Mouse (Mus musculus): ENCODE data around the gene Lrig1. TPM values are rescaled to one million over a fixed set of nuclear protein-coding genes. Genes with fewer than 3 reads are reported as not detected.

Gene Lrig1
- polyA plus RNA-seq, 1 experiment from 2014 or later: 8.1 TPM

- Histone ChIP-seq H3K27ac (ENCODE audit: low read length) (no peak overlapping the region), H3K4me3 (ENCODE audit: low read depth, low read length) (no peak overlapping the region)
- no peak for ATAC-seq
Observed at GRCm38 (mm10) chr6:94592243-94592642, 107.7 kb downstream of the Lrig1 start.

GRCm38 (mm10) chr6:94588365-94588764, 111.6 kb downstream of the Lrig1 start:
- Histone ChIP-seq H3K4me1 (ENCODE audit: insufficient read depth, low read depth, low read length) (no peaks in the 10 kb centered on the region), H3K27ac (ENCODE audit: low read length) (no peak overlapping the region), H3K9ac (replicated peaks; ENCODE audit: low read depth) (no peak overlapping the region), H3K9me3 (ENCODE audit: low read length) (no peaks in the 10 kb centered on the region), H3K4me3 (ENCODE audit: low read depth, low read length) (no peak overlapping the region), H3K4me2 (replicated peaks; ENCODE audit: low read depth, low read length) (no peak overlapping the region), H3K36me3 (ENCODE audit: insufficient read depth, low read length) (no peaks in the 10 kb centered on the region), H3K27me3 (replicated peaks; ENCODE audit: insufficient read depth, low read length) (no peaks in the 10 kb centered on the region)
- ATAC-seq (no peak), DNase-seq (ENCODE audit: low spot score) (no peak)
- WGBS: 71% methylated on average over 4 of the region's 4 CpGs
- TF ChIP-seq EP300 (IDR thresholded peaks at IDR 0.05): no peak
- no peak for TF ChIP-seq CTCF (IDR thresholded peaks at IDR 0.05)

More at GRCm38 (mm10) chr6:94592243-94592642, 107.7 kb downstream of the Lrig1 start:
- no peaks in the 10 kb centered on the region for H3K36me3 ChIP-seq (ENCODE audit: insufficient read depth, low read length)
- H3K4me2 ChIP-seq (replicated peaks; ENCODE audit: low read depth, low read length): no peak overlapping the region
- no peak overlapping the region for H3K9ac ChIP-seq (replicated peaks; ENCODE audit: low read depth)
- no peaks in the 10 kb centered on the region for H3K27me3 ChIP-seq (replicated peaks; ENCODE audit: insufficient read depth, low read length)
- 27% methylated on average over 8 of the region's 8 CpGs for WGBS
- no peak for TF ChIP-seq EP300 (IDR thresholded peaks at IDR 0.05)
- TF ChIP-seq CTCF (IDR thresholded peaks at IDR 0.05): no peak
- no peaks in the 10 kb centered on the region for H3K9me3 ChIP-seq (ENCODE audit: low read length)
- DNase-seq (ENCODE audit: low spot score): no peak
- H3K4me1 ChIP-seq (ENCODE audit: insufficient read depth, low read depth, low read length): no peaks in the 10 kb centered on the region

GRCm38 (mm10) chr6:94584976-94585375, 115.0 kb downstream of the Lrig1 start:
- Histone ChIP-seq H3K27ac (ENCODE audit: low read length) (no peak overlapping the region), H3K4me1 (ENCODE audit: insufficient read depth, low read depth, low read length) (no peaks in the 10 kb centered on the region), H3K27me3 (replicated peaks; ENCODE audit: insufficient read depth, low read length) (no peaks in the 10 kb centered on the region), H3K4me2 (replicated peaks; ENCODE audit: low read depth, low read length) (no peak overlapping the region), H3K9ac (replicated peaks; ENCODE audit: low read depth) (no peak overlapping the region), H3K9me3 (ENCODE audit: low read length) (no peaks in the 10 kb centered on the region), H3K4me3 (ENCODE audit: low read depth, low read length) (no peak overlapping the region), H3K36me3 (ENCODE audit: insufficient read depth, low read length) (no peaks in the 10 kb centered on the region)
- TF ChIP-seq CTCF (IDR thresholded peaks at IDR 0.05) (no peak), EP300 (IDR thresholded peaks at IDR 0.05) (no peak)
- DNase-seq (ENCODE audit: low spot score) (no peak), ATAC-seq (no peak)
- WGBS: 83% methylated on average over 4 of the region's 4 CpGs

GRCm38 (mm10) chr6:94584147-94584695, 115.7 kb downstream of the Lrig1 start:
- Histone ChIP-seq H3K9me3 (ENCODE audit: low read length) (no peaks in the 10 kb centered on the region), H3K4me2 (replicated peaks; ENCODE audit: low read depth, low read length) (no peak overlapping the region), H3K9ac (replicated peaks; ENCODE audit: low read depth) (no peak overlapping the region), H3K27ac (ENCODE audit: low read length) (no peak overlapping the region), H3K4me3 (ENCODE audit: low read depth, low read length) (no peak overlapping the region), H3K36me3 (ENCODE audit: insufficient read depth, low read length) (no peaks in the 10 kb centered on the region), H3K4me1 (ENCODE audit: insufficient read depth, low read depth, low read length) (no peaks in the 10 kb centered on the region), H3K27me3 (replicated peaks; ENCODE audit: insufficient read depth, low read length) (no peaks in the 10 kb centered on the region)
- ATAC-seq (no peak), DNase-seq (ENCODE audit: low spot score) (no peak)
- TF ChIP-seq EP300 (IDR thresholded peaks at IDR 0.05): no peak
- no peak for TF ChIP-seq CTCF (IDR thresholded peaks at IDR 0.05)
- WGBS: 95% methylated on average over 9 of the region's 9 CpGs

GRCm38 (mm10) chr6:94582055-94582454, 117.9 kb downstream of the Lrig1 start:
- WGBS: 87% methylated on average over 9 of the region's 9 CpGs
- no peaks in the 10 kb centered on the region for H3K27me3 ChIP-seq (replicated peaks; ENCODE audit: insufficient read depth, low read length)
- H3K9me3 ChIP-seq (ENCODE audit: low read length): no peaks in the 10 kb centered on the region
- no peak for DNase-seq (ENCODE audit: low spot score)
- H3K9ac ChIP-seq (replicated peaks; ENCODE audit: low read depth): no peak overlapping the region
- no peak for TF ChIP-seq CTCF (IDR thresholded peaks at IDR 0.05)
- TF ChIP-seq EP300 (IDR thresholded peaks at IDR 0.05): no peak
- ATAC-seq: no peak
- no peaks in the 10 kb centered on the region for H3K36me3 ChIP-seq (ENCODE audit: insufficient read depth, low read length)
- H3K27ac ChIP-seq (ENCODE audit: low read length): no peak overlapping the region
- no peak overlapping the region for H3K4me3 ChIP-seq (ENCODE audit: low read depth, low read length)
- H3K4me1 ChIP-seq (ENCODE audit: insufficient read depth, low read depth, low read length): no peaks in the 10 kb centered on the region
- H3K4me2 ChIP-seq (replicated peaks; ENCODE audit: low read depth, low read length): no peak overlapping the region

GRCm38 (mm10) chr6:94577991-94578390, 122.0 kb downstream of the Lrig1 start:
- Histone ChIP-seq H3K4me1 (ENCODE audit: insufficient read depth, low read depth, low read length) (no peaks in the 10 kb centered on the region), H3K9me3 (ENCODE audit: low read length) (no peaks in the 10 kb centered on the region), H3K36me3 (ENCODE audit: insufficient read depth, low read length) (no peaks in the 10 kb centered on the region), H3K4me3 (ENCODE audit: low read depth, low read length) (no peak overlapping the region), H3K9ac (replicated peaks; ENCODE audit: low read depth) (no peak overlapping the region), H3K27me3 (replicated peaks; ENCODE audit: insufficient read depth, low read length) (no peaks in the 10 kb centered on the region), H3K4me2 (replicated peaks; ENCODE audit: low read depth, low read length) (no peak overlapping the region), H3K27ac (ENCODE audit: low read length) (no peak overlapping the region)
- no peak for ATAC-seq
- DNase-seq (ENCODE audit: low spot score): no peak
- 70% methylated on average over 8 of the region's 8 CpGs for WGBS
- TF ChIP-seq CTCF (IDR thresholded peaks at IDR 0.05) (no peak), EP300 (IDR thresholded peaks at IDR 0.05) (no peak)

Measured in lung, postnatal 0 days (tissue).